Mouse (Mus musculus) gastrocnemius, postnatal 10 days (tissue): Measurements from ENCODE around the gene Pou2f1. TPM values are rescaled to one million over a fixed set of nuclear protein-coding genes. Genes with fewer than 3 reads are reported as not detected.

Experiments used
- total RNA-seq, 2 experiments: library from RNA; stranded (reverse); gene quantifications; 2 replicates each; pipeline ENCODE4 v1.2.3; 2021

Pou2f1 gene
- total RNA-seq, 2 experiments from 2014 or later, result 9.6 to 11.4 TPM

Other genes with a start within 250 kb of the Pou2f1 start
- 10 to 100 TPM; 37.2 to 42.5 TPM for gene Creg1, start 238.9 kb downstream of the Pou2f1 start, total RNA-seq
- gene Cd247, start 214.0 kb downstream of the Pou2f1 start, total RNA-seq, result 1 to 10 TPM; 1.6 to 1.9 TPM
- gene Dusp27, start 125.2 kb upstream of the Pou2f1 start, total RNA-seq, result 100 to 1,000 TPM; 120 to 123 TPM
- not detected for gene Gpa33, start 127.6 kb upstream of the Pou2f1 start, total RNA-seq
- gene Mael, start 236.1 kb upstream of the Pou2f1 start, total RNA-seq, result not detected